Mouse (Mus musculus) stomach, postnatal 0 days (tissue): ENCODE measurements at regions not wholly inside any gene's neighbourhood (a gene's known extent, or its start where the extent isn't known, plus 50 kb on each side); places are given as distances from the start of the nearest gene placed in this dataset.

Experiments
- CTCF ChIP-seq: IDR thresholded peaks from 2 replicates; pipeline ENCODE4 v1.5.1; 2016; ENCODE audit warnings: antibody characterized with exemption, low read depth, mild to moderate bottlenecking, moderate library complexity
- EP300 ChIP-seq: optimal IDR thresholded peaks from 2 replicates; pipeline ENCODE3; 2016; ENCODE audit warnings: antibody characterized with exemption

- no peak for TF ChIP-seq EP300
- TF ChIP-seq CTCF, result no peak
Measured at GRCm38 (mm10) chr5:67544028-67544589, 63.6 kb upstream of the Shisa3 start.
